Mouse (Mus musculus) leukemia stem cell, adult 10-12 weeks (primary cell): ENCODE results near the gene Eef2. TPM values are rescaled to one million over a fixed set of nuclear protein-coding genes. Genes with fewer than 3 reads are reported as not detected.

Experiments used
- polyA plus RNA-seq: library from polyadenylated mRNA; stranded (reverse); fragments of >175 nt; gene quantifications from 2 replicates; pipeline ENCODE4 v1.2.3, GENCODE M21; 2012; ENCODE audit warnings: low replicate concordance

Gene Eef2
- polyA plus RNA-seq: 344 and 2,489 TPM in 2 replicates

GRCm38 (mm10) chr10:81176466-81177271 is at the start of gene Eef2:
Gene Eef2 (plus strand): TSS chr10:81176631.

GRCm38 (mm10) chr10:81134966-81135681 is 41.3 kb upstream of the Eef2 start, which contains the start of gene Zbtb7a:
Gene Zbtb7a (plus strand): TSS chr10:81135220.

GRCm38 (mm10) chr10:81167200-81168086 is 9.0 kb upstream of the Eef2 start, which contains the start of gene Pias4:
Gene Pias4 (minus strand): TSS chr10:81167923.

GRCm38 (mm10) chr10:81182336-81183333 is 6.2 kb downstream of the Eef2 start, which contains the start of gene Dapk3:
Gene Dapk3 (plus strand): TSS chr10:81183005.

GRCm38 (mm10) chr10:81183805-81184204 is 7.4 kb downstream of the Eef2 start, which contains the start of gene 4930442H23Rik:
Gene 4930442H23Rik (minus strand): TSS chr10:81183849.

GRCm38 (mm10) chr10:81201807-81202758 is 25.7 kb downstream of the Eef2 start, which contains the start of gene Nmrk2:
Gene Nmrk2 (minus strand): TSS chr10:81202051.

GRCm38 (mm10) chr10:81230438-81231332 is 54.3 kb downstream of the Eef2 start, which contains the start of gene Atcay:
Gene Atcay (minus strand): TSS chr10:81230833.

Other genes starting within 250 kb of the Eef2 start
- gene Gadd45b, start 246.6 kb upstream of the Eef2 start, polyA plus RNA-seq: 5.7 and 9.6 TPM in 2 replicates
- gene Gng7, start 161.7 kb upstream of the Eef2 start, polyA plus RNA-seq: 0.27 and 0.35 TPM in 2 replicates
- not detected in 2 replicates for gene Diras1, start 151.0 kb upstream of the Eef2 start, polyA plus RNA-seq
- gene Slc39a3, start 139.2 kb upstream of the Eef2 start, polyA plus RNA-seq: 13.0 and 21.1 TPM in 2 replicates
- 204 and 220 TPM in 2 replicates for gene Sgta, start 116.5 kb upstream of the Eef2 start, polyA plus RNA-seq
- gene Thop1, start 106.6 kb upstream of the Eef2 start, polyA plus RNA-seq: 162 and 193 TPM in 2 replicates
- gene Creb3l3, start 77.8 kb upstream of the Eef2 start, polyA plus RNA-seq: 0.35 TPM in 1 of 2 replicates, not detected in the other
- 498 and 833 TPM in 2 replicates for gene Map2k2, start 70.7 kb upstream of the Eef2 start, polyA plus RNA-seq
- gene Zbtb7a, start 41.4 kb upstream of the Eef2 start, polyA plus RNA-seq: 295 and 321 TPM in 2 replicates
- 90.2 and 186 TPM in 2 replicates for gene Pias4, start 8.7 kb upstream of the Eef2 start, polyA plus RNA-seq
- 53.3 and 169 TPM in 2 replicates for gene Dapk3, start 6.4 kb downstream of the Eef2 start, polyA plus RNA-seq
- gene 4930442H23Rik, start 7.2 kb downstream of the Eef2 start, polyA plus RNA-seq: not detected in 2 replicates
- not detected in 2 replicates for gene Nmrk2, start 25.4 kb downstream of the Eef2 start, polyA plus RNA-seq
- gene Atcay, start 54.2 kb downstream of the Eef2 start, polyA plus RNA-seq: 0.09 and 0.16 TPM in 2 replicates
- 1.6 and 1.7 TPM in 2 replicates for gene Zfr2, start 56.5 kb downstream of the Eef2 start, polyA plus RNA-seq
- 4.8 and 18.9 TPM in 2 replicates for gene Matk, start 76.3 kb downstream of the Eef2 start, polyA plus RNA-seq
- 351 and 433 TPM in 2 replicates for gene Mrpl54, start 90.3 kb downstream of the Eef2 start, polyA plus RNA-seq
- gene Apba3, start 90.3 kb downstream of the Eef2 start, polyA plus RNA-seq: 147 and 155 TPM in 2 replicates
- 2.4 and 5.3 TPM in 2 replicates for gene Tjp3, start 115.0 kb downstream of the Eef2 start, polyA plus RNA-seq
- 189 and 253 TPM in 2 replicates for gene Pip5k1c, start 116.3 kb downstream of the Eef2 start, polyA plus RNA-seq
- gene Cactin, start 144.5 kb downstream of the Eef2 start, polyA plus RNA-seq: 67.6 and 96.5 TPM in 2 replicates
- 3.7 and 8.0 TPM in 2 replicates for gene Tbxa2r, start 152.1 kb downstream of the Eef2 start, polyA plus RNA-seq
- 1.3 and 2.0 TPM in 2 replicates for gene Gipc3, start 166.6 kb downstream of the Eef2 start, polyA plus RNA-seq
- gene Hmg20b, start 173.8 kb downstream of the Eef2 start, polyA plus RNA-seq: 314 and 739 TPM in 2 replicates
- gene Mfsd12, start 180.9 kb downstream of the Eef2 start, polyA plus RNA-seq: 68.4 and 74.4 TPM in 2 replicates
- gene 4930404N11Rik, start 189.2 kb downstream of the Eef2 start, polyA plus RNA-seq: 10.6 and 16.6 TPM in 2 replicates
- 99.5 and 103 TPM in 2 replicates for gene Fzr1, start 201.9 kb downstream of the Eef2 start, polyA plus RNA-seq
- 206 and 254 TPM in 2 replicates for gene Dohh, start 207.8 kb downstream of the Eef2 start, polyA plus RNA-seq
- gene Gm48551, start 207.8 kb downstream of the Eef2 start, polyA plus RNA-seq: 0.33 and 0.42 TPM in 2 replicates
- gene Gm48552, start 212.4 kb downstream of the Eef2 start, polyA plus RNA-seq: 3.7 and 10.5 TPM in 2 replicates
- gene Smim24, start 216.4 kb downstream of the Eef2 start, polyA plus RNA-seq: 0.68 and 2.2 TPM in 2 replicates